8 mouse cellular contexts compared by ENCODE assay signal in genomic region chr3:121307532-121308234, GRCm38 (mm10). TPM values are rescaled to one million over a fixed set of nuclear protein-coding genes. Genes with fewer than 3 reads are reported as not detected.
DNase-seq lines count a peak whose midpoint lies in the region; ATAC-seq and TF ChIP-seq lines count a peak whose summit lies in the region.

No protein-coding gene starts in this region.

- peak; percentile 89 for TF ChIP-seq CTCF in embryonic fibroblast, embryonic 13.5 days (IDR thresholded peaks at IDR 0.05; ENCODE audit: borderline replicate concordance, insufficient read depth, low read length)

- H3K4me1 ChIP-seq in embryonic fibroblast, embryonic 13.5 days (ENCODE audit: control insufficient read depth, insufficient read depth, low read length) = no peaks in the 10 kb centered on the region
- no peaks in the 10 kb centered on the region for H3K4me1 ChIP-seq in heart, embryonic 16.5 days (ENCODE audit: control insufficient read depth, insufficient read depth, low read length)
- H3K4me1 ChIP-seq in liver, embryonic 12.5 days = peaks cover 27% of the 10 kb centered on the region
- no peaks in the 10 kb centered on the region for H3K4me1 ChIP-seq in neural tube, embryonic 11.5 days (ENCODE audit: control insufficient read depth, insufficient read depth, low read length)
- 0 out of 2 replicates have a peak, but pooled peaks cover under 1% of the 10 kb centered on the region for H3K4me1 ChIP-seq in stomach, embryonic 15.5 days

- no peak overlapping the region for H3K27ac ChIP-seq in embryonic fibroblast, embryonic 13.5 days (ENCODE audit: insufficient read depth, low read length)
- H3K27ac ChIP-seq in heart, embryonic 16.5 days (ENCODE audit: low read length) = no peak overlapping the region
- H3K27ac ChIP-seq in liver, embryonic 12.5 days = no peak overlapping the region
- no peak overlapping the region for H3K27ac ChIP-seq in neural tube, embryonic 11.5 days (ENCODE audit: low read depth, low read length)
- no peak overlapping the region for H3K27ac ChIP-seq in stomach, embryonic 15.5 days

- H3K27me3 ChIP-seq in heart, embryonic 16.5 days (ENCODE audit: control insufficient read depth, insufficient read depth, low read length) = no peaks in the 10 kb centered on the region
- no peaks in the 10 kb centered on the region for H3K27me3 ChIP-seq in liver, embryonic 12.5 days (replicated peaks)
- no peaks in the 10 kb centered on the region for H3K27me3 ChIP-seq in neural tube, embryonic 11.5 days (ENCODE audit: control insufficient read depth, insufficient read depth, low read length)
- H3K27me3 ChIP-seq in stomach, embryonic 15.5 days (replicated peaks) = no peaks in the 10 kb centered on the region

- H3K36me3 ChIP-seq in heart, embryonic 16.5 days (ENCODE audit: control insufficient read depth, insufficient read depth) = no peaks in the 10 kb centered on the region
- H3K36me3 ChIP-seq in liver, embryonic 12.5 days = peaks cover 4% of the 10 kb centered on the region
- no peaks in the 10 kb centered on the region for H3K36me3 ChIP-seq in neural tube, embryonic 11.5 days (ENCODE audit: control insufficient read depth, insufficient read depth, low read length)
- no peaks in the 10 kb centered on the region for H3K36me3 ChIP-seq in stomach, embryonic 15.5 days

- H3K4me2 ChIP-seq in heart, embryonic 16.5 days (ENCODE audit: low read depth, low read length) = no peak overlapping the region
- no peak overlapping the region for H3K4me2 ChIP-seq in liver, embryonic 12.5 days
- H3K4me2 ChIP-seq in neural tube, embryonic 11.5 days (ENCODE audit: low read depth) = no peak overlapping the region
- no peak overlapping the region for H3K4me2 ChIP-seq in stomach, embryonic 15.5 days

- TF ChIP-seq POLR2A in embryonic fibroblast, embryonic 13.5 days (IDR thresholded peaks at IDR 0.05; ENCODE audit: low read depth, low read length) = no peak

- ATAC-seq in heart, embryonic 16.5 days (replicated peaks; ENCODE audit: extremely low read depth, insufficient read depth, low FRiP score) = peak; percentile 49
- ATAC-seq in liver, embryonic 12.5 days = peak; percentile 52
- ATAC-seq in neural tube, embryonic 11.5 days (ENCODE audit: insufficient read depth, low FRiP score, low TSS enrichment) = peak; percentile 60; the same call in 1 of the 2 replicates
- peak; percentile 35; the same call in 1 of the 2 replicates for ATAC-seq in stomach, embryonic 15.5 days (ENCODE audit: insufficient read depth, low FRiP score, low read depth)

- 71% methylated on average over 7 of the region's 7 CpGs for WGBS in heart, embryonic 16.5 days
- WGBS in liver, embryonic 12.5 days (ENCODE audit: insufficient replicate concordance) = 71% methylated on average over 7 of the region's 7 CpGs
- 76% methylated on average over 7 of the region's 7 CpGs for WGBS in neural tube, embryonic 11.5 days
- 70% methylated on average over 7 of the region's 7 CpGs for WGBS in stomach, embryonic 15.5 days

- H3K9ac ChIP-seq in heart, embryonic 16.5 days (ENCODE audit: low read length) = no peak overlapping the region
- no peak overlapping the region for H3K9ac ChIP-seq in liver, embryonic 12.5 days
- H3K9ac ChIP-seq in neural tube, embryonic 11.5 days (ENCODE audit: low read length) = no peak overlapping the region
- H3K9ac ChIP-seq in stomach, embryonic 15.5 days = no peak overlapping the region

- H3K4me3 ChIP-seq in embryonic fibroblast, embryonic 13.5 days (ENCODE audit: insufficient read depth, low read length) = no peak overlapping the region
- H3K4me3 ChIP-seq in heart, embryonic 16.5 days (ENCODE audit: low read length) = no peak overlapping the region
- H3K4me3 ChIP-seq in liver, embryonic 12.5 days = no peak overlapping the region
- H3K4me3 ChIP-seq in neural tube, embryonic 11.5 days (ENCODE audit: low read depth, low read length) = no peak overlapping the region
- H3K4me3 ChIP-seq in stomach, embryonic 15.5 days (replicated peaks) = no peak overlapping the region

- DNase-seq in CD4-positive, CD25-positive, alpha-beta regulatory T cell, adult 2 months (ENCODE audit: low read depth, low spot score) = peak; percentile 82
- peak; percentile 89 for DNase-seq in brain, adult 2 months (ENCODE audit: low read depth, low spot score)
- peak; percentile 84 for DNase-seq in kidney, postnatal 14 days
- DNase-seq in neural tube, embryonic 11.5 days (ENCODE audit: low spot score) = peak; percentile 79

- no peaks in the 10 kb centered on the region for H3K9me3 ChIP-seq in heart, embryonic 16.5 days (replicated peaks; ENCODE audit: control insufficient read depth, low read length)
- no peaks in the 10 kb centered on the region for H3K9me3 ChIP-seq in liver, embryonic 12.5 days (replicated peaks)
- no peaks in the 10 kb centered on the region for H3K9me3 ChIP-seq in neural tube, embryonic 11.5 days (ENCODE audit: control insufficient read depth, low read length)
- H3K9me3 ChIP-seq in stomach, embryonic 15.5 days = no peaks in the 10 kb centered on the region

RNA-seq across cellular contexts. Expression of gene Alg14, which starts 16.1 kb away (rescaled TPM):
- polyA plus RNA-seq in embryonic fibroblast, embryonic 13.5 days (2011; ENCODE audit: insufficient read length, low read depth, missing spikeins) = 34.8 and 49.0 TPM in 2 replicates
- polyA plus RNA-seq in heart, embryonic 16.5 days (2015; fragmentation: Nextera tagmentation; extraction: Ambion mirVana) = 37.9 and 39.8 TPM in 2 replicates
- 18.1 and 20.0 TPM in 2 replicates for polyA plus RNA-seq in liver, embryonic 12.5 days (2016; fragmentation: Nextera tagmentation; extraction: Ambion mirVana)
- polyA plus RNA-seq in neural tube, embryonic 11.5 days (2014; fragmentation: Nextera tagmentation; extraction: Ambion mirVana) = 33.7 and 37.7 TPM in 2 replicates
- 44.1 and 44.9 TPM in 2 replicates for polyA plus RNA-seq in stomach, embryonic 15.5 days (2015; fragmentation: Nextera tagmentation; extraction: Ambion mirVana)

RNA-seq across cellular contexts. Expression of gene Tmem56, which starts 24.8 kb away (rescaled TPM):
- 0.27 and 1.1 TPM in 2 replicates for polyA plus RNA-seq in embryonic fibroblast, embryonic 13.5 days (2011; ENCODE audit: insufficient read length, low read depth, missing spikeins)
- polyA plus RNA-seq in heart, embryonic 16.5 days (2015; fragmentation: Nextera tagmentation; extraction: Ambion mirVana) = 0.45 and 0.66 TPM in 2 replicates
- polyA plus RNA-seq in liver, embryonic 12.5 days (2016; fragmentation: Nextera tagmentation; extraction: Ambion mirVana) = 29.8 and 32.2 TPM in 2 replicates
- polyA plus RNA-seq in neural tube, embryonic 11.5 days (2014; fragmentation: Nextera tagmentation; extraction: Ambion mirVana) = 1.1 and 1.2 TPM in 2 replicates
- 2.1 and 2.7 TPM in 2 replicates for polyA plus RNA-seq in stomach, embryonic 15.5 days (2015; fragmentation: Nextera tagmentation; extraction: Ambion mirVana)
